8 mouse cellular contexts compared by ENCODE assay signal in genomic region chr12:76318282-76319212, GRCm38 (mm10). TPM values are rescaled to one million over a fixed set of nuclear protein-coding genes. Genes with fewer than 3 reads are reported as not detected.
DNase-seq lines count a peak whose midpoint lies in the region; ATAC-seq and TF ChIP-seq lines count a peak whose summit lies in the region.

No protein-coding gene starts in this region.

- no peaks in the 10 kb centered on the region for H3K27me3 ChIP-seq in hindbrain, postnatal 0 days (ENCODE audit: insufficient read depth, low read length)
- H3K27me3 ChIP-seq in hindbrain, embryonic 14.5 days (ENCODE audit: control insufficient read depth, insufficient read depth, low read length), result no peaks in the 10 kb centered on the region
- H3K27me3 ChIP-seq in liver, adult 2 months (ENCODE audit: control insufficient read depth, insufficient read depth, low read length), result no peaks in the 10 kb centered on the region

- peaks cover 28% of the 10 kb centered on the region; the same call in 1 of the 2 replicates for H3K36me3 ChIP-seq in hindbrain, postnatal 0 days (ENCODE audit: insufficient read depth, low read length)
- H3K36me3 ChIP-seq in hindbrain, embryonic 14.5 days (replicated peaks; ENCODE audit: control insufficient read depth, insufficient read depth), result peaks cover 40% of the 10 kb centered on the region
- peaks cover 65% of the 10 kb centered on the region for H3K36me3 ChIP-seq in liver, adult 2 months (ENCODE audit: control insufficient read depth, insufficient read depth, low read length)

- no peak for TF ChIP-seq CTCF in hindbrain, postnatal 0 days (IDR thresholded peaks at IDR 0.05; ENCODE audit: low read depth)
- no peak for TF ChIP-seq CTCF in bone marrow macrophage, adult 2 months (IDR thresholded peaks at IDR 0.05; ENCODE audit: low read depth, low read length)
- no peak for TF ChIP-seq CTCF in liver, adult 2 months (IDR thresholded peaks at IDR 0.05; ENCODE audit: low read depth, low read length)

- no peak overlapping the region for H3K4me3 ChIP-seq in hindbrain, postnatal 0 days (ENCODE audit: low read length)
- no peak overlapping the region for H3K4me3 ChIP-seq in hindbrain, embryonic 14.5 days (replicated peaks; ENCODE audit: low read length)
- H3K4me3 ChIP-seq in bone marrow macrophage, adult 2 months (ENCODE audit: insufficient read depth, low read length), result peak overlapping the region; percentile 35
- no peak overlapping the region for H3K4me3 ChIP-seq in liver, adult 2 months (ENCODE audit: insufficient read depth, low read depth, low read length)

- no peaks in the 10 kb centered on the region for H3K79me2 ChIP-seq in liver, adult 2 months (ENCODE audit: control insufficient read depth, insufficient read depth, low read length)

- H3K27ac ChIP-seq in hindbrain, postnatal 0 days, result no peak overlapping the region
- H3K27ac ChIP-seq in hindbrain, embryonic 14.5 days, result no peak overlapping the region
- peak overlapping the region; percentile 89 for H3K27ac ChIP-seq in bone marrow macrophage, adult 2 months (ENCODE audit: insufficient read depth, low read depth, low read length)
- no peak overlapping the region for H3K27ac ChIP-seq in liver, adult 2 months (replicated peaks; ENCODE audit: insufficient read depth, low read depth, low read length)

- no peaks in the 10 kb centered on the region for H3K4me1 ChIP-seq in hindbrain, postnatal 0 days (ENCODE audit: insufficient read depth, low read length)
- no peaks in the 10 kb centered on the region for H3K4me1 ChIP-seq in hindbrain, embryonic 14.5 days (replicated peaks; ENCODE audit: control insufficient read depth, insufficient read depth, low read length)
- peaks cover 21% of the 10 kb centered on the region for H3K4me1 ChIP-seq in bone marrow macrophage, adult 2 months (ENCODE audit: control insufficient read depth, insufficient read depth, low read length)
- H3K4me1 ChIP-seq in liver, adult 2 months (ENCODE audit: control insufficient read depth, insufficient read depth, low read length), result no peaks in the 10 kb centered on the region

- H3K9me3 ChIP-seq in hindbrain, postnatal 0 days (ENCODE audit: low read length), result no peaks in the 10 kb centered on the region
- no peaks in the 10 kb centered on the region for H3K9me3 ChIP-seq in hindbrain, embryonic 14.5 days (ENCODE audit: control insufficient read depth, low read length)

- 83% methylated on average over 9 of the region's 9 CpGs for WGBS in hindbrain, postnatal 0 days
- WGBS in hindbrain, embryonic 14.5 days, result 82% methylated on average over 9 of the region's 9 CpGs
- 62% methylated on average over 9 of the region's 9 CpGs for WGBS in liver, adult 2 months

- TF ChIP-seq POLR2A in bone marrow macrophage, adult 2 months (IDR thresholded peaks at IDR 0.05; ENCODE audit: borderline replicate concordance, low read depth, low read length), result no peak
- no peak for TF ChIP-seq POLR2A in liver, adult 2 months (IDR thresholded peaks at IDR 0.05; ENCODE audit: extremely low read depth, insufficient read depth, low read length)

- no peak overlapping the region for H3K9ac ChIP-seq in hindbrain, postnatal 0 days (replicated peaks; ENCODE audit: low read length)
- no peak overlapping the region for H3K9ac ChIP-seq in hindbrain, embryonic 14.5 days
- H3K9ac ChIP-seq in liver, adult 2 months (ENCODE audit: low read depth, low read length), result no peak overlapping the region

- no peak overlapping the region for H3K4me2 ChIP-seq in hindbrain, postnatal 0 days (ENCODE audit: low read depth, low read length)
- no peak overlapping the region for H3K4me2 ChIP-seq in hindbrain, embryonic 14.5 days (replicated peaks)

- ATAC-seq in hindbrain, postnatal 0 days, result peak; percentile 38; the same call in 1 of the 2 replicates
- no peak for ATAC-seq in hindbrain, embryonic 14.5 days (ENCODE audit: low FRiP score)
- peak; percentile 95 for ATAC-seq in monocyte, adult 5-6 weeks (replicated peaks; ENCODE audit: insufficient number of reproducible peaks, low FRiP score, low TSS enrichment, poor library complexity, severe bottlenecking)

- no peak for DNase-seq in hindbrain, postnatal 0 days (ENCODE audit: low spot score)
- no peak for DNase-seq in hindbrain, embryonic 14.5 days (ENCODE audit: low spot score)
- peak; percentile 24 for DNase-seq in liver, adult 2 months (ENCODE audit: extremely low read depth, low read depth, low spot score)
- DNase-seq in neural tube, embryonic 10.5 days (ENCODE audit: extremely low spot score, low spot score), result no peak
- DNase-seq in adrenal gland, postnatal 14 days, result no peak
- no peak for DNase-seq in ovary, adult 18-20 months (ENCODE audit: low spot score)

RNA-seq across cellular contexts. Expression of gene Akap5, which starts 6.1 kb away (rescaled TPM):
- total RNA-seq in hindbrain, postnatal 0 days (2014; rRNA removed), result 13.1 and 15.0 TPM in 2 replicates
- 11.8 and 12.5 TPM in 2 replicates for polyA plus RNA-seq in hindbrain, postnatal 0 days (2015; fragmentation: Nextera tagmentation; extraction: Ambion mirVana)
- polyA plus RNA-seq in hindbrain, embryonic 14.5 days (2014; fragmentation: Nextera tagmentation; extraction: Ambion mirVana), result 11.8 and 12.1 TPM in 2 replicates
- polyA plus RNA-seq in bone marrow macrophage, adult 2 months (2012; ENCODE audit: insufficient read depth, insufficient read length, missing spikeins), result not detected in 2 replicates
- total RNA-seq in liver, adult 2 months (2014; rRNA removed), result 1.1 and 1.2 TPM in 2 replicates
- polyA plus RNA-seq in liver, adult 2 months (2012; rRNA removed), result 0.12 and 0.17 TPM in 2 replicates
- total RNA-seq in monocyte, adult 5-6 weeks (2017), result 0.10 to 1.3 TPM (median 0.32 TPM) in 3 replicates
- total RNA-seq in adrenal gland, postnatal 14 days (2021), result 3.4 and 4.3 TPM in 2 replicates

RNA-seq across cellular contexts. Expression of gene Zbtb25, which starts 50.9 kb away (rescaled TPM):
- 20.5 and 25.2 TPM in 2 replicates for total RNA-seq in hindbrain, postnatal 0 days (2014; rRNA removed)
- polyA plus RNA-seq in hindbrain, postnatal 0 days (2015; fragmentation: Nextera tagmentation; extraction: Ambion mirVana), result 12.1 and 12.7 TPM in 2 replicates
- 16.0 and 16.5 TPM in 2 replicates for polyA plus RNA-seq in hindbrain, embryonic 14.5 days (2014; fragmentation: Nextera tagmentation; extraction: Ambion mirVana)
- polyA plus RNA-seq in bone marrow macrophage, adult 2 months (2012; ENCODE audit: insufficient read depth, insufficient read length, missing spikeins), result 8.6 and 9.5 TPM in 2 replicates
- 1.0 and 1.6 TPM in 2 replicates for total RNA-seq in liver, adult 2 months (2014; rRNA removed)
- polyA plus RNA-seq in liver, adult 2 months (2012; rRNA removed), result 1.7 and 2.3 TPM in 2 replicates
- total RNA-seq in monocyte, adult 5-6 weeks (2017), result 6.7 to 16.7 TPM (median 15.7 TPM) in 3 replicates
- 7.3 and 9.1 TPM in 2 replicates for total RNA-seq in adrenal gland, postnatal 14 days (2021)

RNA-seq across cellular contexts. Expression of gene Zbtb1, which starts 51.5 kb away (rescaled TPM):
- 3.3 and 3.6 TPM in 2 replicates for total RNA-seq in hindbrain, postnatal 0 days (2014; rRNA removed)
- polyA plus RNA-seq in hindbrain, postnatal 0 days (2015; fragmentation: Nextera tagmentation; extraction: Ambion mirVana), result 3.0 and 3.1 TPM in 2 replicates
- polyA plus RNA-seq in hindbrain, embryonic 14.5 days (2014; fragmentation: Nextera tagmentation; extraction: Ambion mirVana), result 4.2 and 4.7 TPM in 2 replicates
- polyA plus RNA-seq in bone marrow macrophage, adult 2 months (2012; ENCODE audit: insufficient read depth, insufficient read length, missing spikeins), result 8.8 and 9.6 TPM in 2 replicates
- total RNA-seq in liver, adult 2 months (2014; rRNA removed), result 2.1 and 2.2 TPM in 2 replicates
- 0.60 and 0.70 TPM in 2 replicates for polyA plus RNA-seq in liver, adult 2 months (2012; rRNA removed)
- total RNA-seq in monocyte, adult 5-6 weeks (2017), result 17.2 to 22.9 TPM (median 19.8 TPM) in 3 replicates
- total RNA-seq in adrenal gland, postnatal 14 days (2021), result 6.4 and 7.0 TPM in 2 replicates
